Mouse (Mus musculus): Measurements from ENCODE around the gene Sergef. TPM values are rescaled to one million over a fixed set of nuclear protein-coding genes. Genes with fewer than 3 reads are reported as not detected.

The Sergef gene
- total and polyA plus RNA-seq, 2 experiments = 4.9 to 7.5 TPM

DNA sequence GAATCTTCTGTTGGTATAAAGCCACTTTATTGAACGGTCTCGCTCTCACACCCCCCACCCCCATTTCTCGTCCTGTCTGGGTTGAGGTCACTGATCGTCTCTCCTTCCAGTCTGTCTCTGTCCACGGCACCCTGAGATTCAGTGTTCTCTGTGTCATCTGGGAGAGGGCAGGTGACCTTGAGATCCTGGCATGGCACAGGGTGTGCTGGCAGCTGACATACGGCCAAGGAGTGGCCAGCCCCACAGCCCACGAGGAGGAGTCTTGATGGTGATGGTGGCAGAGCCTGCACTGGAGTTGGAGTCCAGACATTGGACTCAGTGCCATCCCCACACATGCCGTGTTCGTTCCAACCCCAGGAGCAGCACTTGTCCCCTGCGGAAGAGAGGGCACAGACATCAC is 196.4 kb downstream of the Sergef start:
- no peaks in the 10 kb centered on the region for H3K36me3 ChIP-seq (ENCODE audit: control insufficient read depth, insufficient read depth, low read length)
- DNase-seq (ENCODE audit: extremely low read depth, low read depth, low spot score) = no peak
- WGBS = 85% methylated on average over 10 of the region's 10 CpGs
- H3K27ac ChIP-seq (replicated peaks; ENCODE audit: insufficient read depth, low read depth, low read length) = no peak overlapping the region
- no peak overlapping the region for H3K4me3 ChIP-seq (ENCODE audit: insufficient read depth, low read depth, low read length)
- TF ChIP-seq POLR2A (IDR thresholded peaks at IDR 0.05; ENCODE audit: extremely low read depth, insufficient read depth, low read length) = no peak
- no peaks in the 10 kb centered on the region for H3K79me2 ChIP-seq (ENCODE audit: control insufficient read depth, insufficient read depth, low read length)
- no peak overlapping the region for H3K9ac ChIP-seq (ENCODE audit: low read depth, low read length)
- no peaks in the 10 kb centered on the region for H3K4me1 ChIP-seq (ENCODE audit: control insufficient read depth, insufficient read depth, low read length)
- H3K27me3 ChIP-seq (ENCODE audit: control insufficient read depth, insufficient read depth, low read length) = no peaks in the 10 kb centered on the region

DNA sequence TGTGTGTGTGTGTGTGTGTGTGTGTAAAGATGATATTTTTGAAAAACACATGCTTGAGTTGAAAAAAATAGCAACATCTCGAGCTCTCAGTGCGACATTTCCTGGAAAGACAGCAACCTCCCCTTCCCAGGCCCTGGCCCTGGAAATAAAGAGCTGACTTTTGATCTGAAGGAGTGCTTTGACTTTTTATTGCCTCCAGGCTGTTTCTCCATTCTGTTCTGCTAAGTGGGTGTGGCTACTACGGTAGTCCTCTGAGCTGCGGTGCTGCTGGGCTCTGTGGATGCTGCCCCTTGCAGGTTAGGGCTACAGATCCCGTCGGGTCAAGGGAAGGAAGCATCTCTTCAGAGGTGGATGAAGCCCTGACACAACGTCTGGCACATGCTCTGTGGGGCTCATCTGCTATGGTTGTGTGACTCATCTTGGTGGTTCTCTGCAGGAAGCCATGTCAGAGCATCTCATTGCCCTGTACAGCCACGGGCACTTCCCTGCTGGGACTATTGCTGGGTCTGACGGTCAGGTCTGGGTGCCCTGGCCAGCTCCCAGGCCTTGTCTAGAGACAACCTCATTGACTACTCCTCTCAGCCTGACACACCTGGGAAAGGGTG is 201.0 kb downstream of the Sergef start:
- Histone ChIP-seq H3K36me3 (ENCODE audit: control insufficient read depth, insufficient read depth, low read length) (no peaks in the 10 kb centered on the region), H3K27ac (replicated peaks; ENCODE audit: insufficient read depth, low read depth, low read length) (no peak overlapping the region), H3K79me2 (ENCODE audit: control insufficient read depth, insufficient read depth, low read length) (no peaks in the 10 kb centered on the region), H3K9ac (ENCODE audit: low read depth, low read length) (no peak overlapping the region), H3K4me1 (ENCODE audit: control insufficient read depth, insufficient read depth, low read length) (no peaks in the 10 kb centered on the region), H3K4me3 (ENCODE audit: insufficient read depth, low read depth, low read length) (no peak overlapping the region), H3K27me3 (ENCODE audit: control insufficient read depth, insufficient read depth, low read length) (no peaks in the 10 kb centered on the region)
- 79% methylated on average over 9 of the region's 9 CpGs for WGBS
- TF ChIP-seq POLR2A (IDR thresholded peaks at IDR 0.05; ENCODE audit: extremely low read depth, insufficient read depth, low read length) (no peak), CTCF (IDR thresholded peaks at IDR 0.05; ENCODE audit: low read depth, low read length) (no peak)
- DNase-seq (ENCODE audit: extremely low read depth, low read depth, low spot score) = no peak

DNA sequence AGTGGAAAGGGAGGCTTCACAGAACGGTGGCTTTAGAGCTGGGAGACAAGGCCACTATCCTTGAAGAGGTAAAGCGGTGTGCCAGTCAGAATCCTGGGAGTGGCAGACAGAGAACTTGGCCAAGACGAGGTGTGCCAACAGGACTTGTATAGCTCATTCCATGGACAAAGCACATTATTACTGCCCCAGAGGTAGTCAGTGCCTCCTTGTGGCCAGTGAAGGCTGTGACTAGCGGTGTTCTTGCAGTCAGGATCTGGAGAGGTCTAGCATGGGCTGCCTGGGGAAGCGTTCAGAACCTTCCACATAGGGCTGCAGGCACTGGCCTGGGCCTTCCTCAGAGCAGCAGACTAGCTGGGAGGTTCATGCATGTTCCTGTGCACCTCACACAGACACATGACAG is 203.8 kb downstream of the Sergef start:
- 85% methylated on average over 5 of the region's 5 CpGs for WGBS
- Histone ChIP-seq H3K79me2 (ENCODE audit: control insufficient read depth, insufficient read depth, low read length) (no peaks in the 10 kb centered on the region), H3K4me3 (ENCODE audit: insufficient read depth, low read depth, low read length) (no peak overlapping the region), H3K36me3 (ENCODE audit: control insufficient read depth, insufficient read depth, low read length) (no peaks in the 10 kb centered on the region), H3K9ac (ENCODE audit: low read depth, low read length) (no peak overlapping the region), H3K27me3 (ENCODE audit: control insufficient read depth, insufficient read depth, low read length) (no peaks in the 10 kb centered on the region), H3K27ac (replicated peaks; ENCODE audit: insufficient read depth, low read depth, low read length) (no peak overlapping the region), H3K4me1 (ENCODE audit: control insufficient read depth, insufficient read depth, low read length) (no peaks in the 10 kb centered on the region)
- TF ChIP-seq POLR2A (IDR thresholded peaks at IDR 0.05; ENCODE audit: extremely low read depth, insufficient read depth, low read length) (no peak), CTCF (IDR thresholded peaks at IDR 0.05; ENCODE audit: low read depth, low read length) (no peak)
- no peak for DNase-seq (ENCODE audit: extremely low read depth, low read depth, low spot score)

- no peaks in the 10 kb centered on the region for H3K79me2 ChIP-seq (ENCODE audit: control insufficient read depth, insufficient read depth, low read length)
- H3K36me3 ChIP-seq (ENCODE audit: control insufficient read depth, insufficient read depth, low read length) = no peaks in the 10 kb centered on the region
- DNase-seq (ENCODE audit: extremely low read depth, low read depth, low spot score) = no peak
- H3K9ac ChIP-seq (ENCODE audit: low read depth, low read length) = no peak overlapping the region
- H3K27me3 ChIP-seq (ENCODE audit: control insufficient read depth, insufficient read depth, low read length) = no peaks in the 10 kb centered on the region
- TF ChIP-seq POLR2A (IDR thresholded peaks at IDR 0.05; ENCODE audit: extremely low read depth, insufficient read depth, low read length) (no peak), CTCF (IDR thresholded peaks at IDR 0.05; ENCODE audit: low read depth, low read length) (no peak)
- H3K27ac ChIP-seq (replicated peaks; ENCODE audit: insufficient read depth, low read depth, low read length) = no peak overlapping the region
- WGBS = 66% methylated on average over 5 of the region's 5 CpGs
- no peak overlapping the region for H3K4me3 ChIP-seq (ENCODE audit: insufficient read depth, low read depth, low read length)
- no peaks in the 10 kb centered on the region for H3K4me1 ChIP-seq (ENCODE audit: control insufficient read depth, insufficient read depth, low read length)
These were observed 205.7 kb downstream of the Sergef start for GRCm38 (mm10) chr7:46433874-46434273.

DNA sequence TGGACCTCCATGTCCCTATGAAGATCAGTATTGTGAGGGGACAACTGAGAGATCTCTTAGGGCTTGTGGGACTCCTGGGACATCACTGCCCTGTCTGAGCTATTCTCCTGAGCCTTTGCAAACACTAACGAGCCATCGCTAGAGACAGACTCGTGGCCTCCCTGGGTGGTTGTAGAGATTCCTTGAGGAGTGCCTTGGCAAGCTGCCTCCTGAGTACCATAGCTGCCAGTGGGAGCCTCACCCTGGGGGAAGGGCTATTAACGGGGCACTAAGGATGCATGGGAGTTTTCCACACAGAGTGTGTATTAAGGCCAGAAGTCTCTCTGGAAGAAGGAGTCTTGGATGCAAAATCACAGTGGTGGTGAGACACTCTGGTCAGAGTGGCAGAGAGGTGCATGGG is 214.6 kb downstream of the Sergef start:
- DNase-seq (ENCODE audit: extremely low read depth, low read depth, low spot score) = no peak
- Histone ChIP-seq H3K27ac (replicated peaks; ENCODE audit: insufficient read depth, low read depth, low read length) (no peak overlapping the region), H3K36me3 (ENCODE audit: control insufficient read depth, insufficient read depth, low read length) (no peaks in the 10 kb centered on the region), H3K79me2 (ENCODE audit: control insufficient read depth, insufficient read depth, low read length) (no peaks in the 10 kb centered on the region), H3K9ac (ENCODE audit: low read depth, low read length) (no peak overlapping the region), H3K27me3 (ENCODE audit: control insufficient read depth, insufficient read depth, low read length) (no peaks in the 10 kb centered on the region), H3K4me1 (ENCODE audit: control insufficient read depth, insufficient read depth, low read length) (no peaks in the 10 kb centered on the region), H3K4me3 (ENCODE audit: insufficient read depth, low read depth, low read length) (no peak overlapping the region)
- WGBS = 65% methylated on average over 4 of the region's 4 CpGs
- no peak for TF ChIP-seq POLR2A (IDR thresholded peaks at IDR 0.05; ENCODE audit: extremely low read depth, insufficient read depth, low read length)
- no peak for TF ChIP-seq CTCF (IDR thresholded peaks at IDR 0.05; ENCODE audit: low read depth, low read length)

GRCm38 (mm10) chr7:46423951-46424350 is 215.7 kb downstream of the Sergef start:
- DNase-seq (ENCODE audit: extremely low read depth, low read depth, low spot score) = no peak
- no peaks in the 10 kb centered on the region for H3K27me3 ChIP-seq (ENCODE audit: control insufficient read depth, insufficient read depth, low read length)
- H3K27ac ChIP-seq (replicated peaks; ENCODE audit: insufficient read depth, low read depth, low read length) = no peak overlapping the region
- H3K9ac ChIP-seq (ENCODE audit: low read depth, low read length) = no peak overlapping the region
- H3K4me1 ChIP-seq (ENCODE audit: control insufficient read depth, insufficient read depth, low read length) = no peaks in the 10 kb centered on the region
- 50% methylated on average over 3 of the region's 3 CpGs for WGBS
- H3K79me2 ChIP-seq (ENCODE audit: control insufficient read depth, insufficient read depth, low read length) = no peaks in the 10 kb centered on the region
- H3K4me3 ChIP-seq (ENCODE audit: insufficient read depth, low read depth, low read length) = no peak overlapping the region
- TF ChIP-seq POLR2A (IDR thresholded peaks at IDR 0.05; ENCODE audit: extremely low read depth, insufficient read depth, low read length) = no peak
- no peak for TF ChIP-seq CTCF (IDR thresholded peaks at IDR 0.05; ENCODE audit: low read depth, low read length)
- no peaks in the 10 kb centered on the region for H3K36me3 ChIP-seq (ENCODE audit: control insufficient read depth, insufficient read depth, low read length)

Data from liver, adult 2 months (tissue).